Mouse (Mus musculus) ES-Bruce4 (cell line): ENCODE results near the gene Pbsn.

ENCODE experiments used
- CTCF ChIP-seq: IDR thresholded peaks from one replicate; pipeline ENCODE4 v1.8.1; 2011; ENCODE audit warnings: low read depth, low read length
- POLR2A ChIP-seq: IDR thresholded peaks from one replicate; pipeline ENCODE4 v1.8.1; 2011; ENCODE audit warnings: low read length; ENCODE audit not compliant: insufficient read depth

DNA sequence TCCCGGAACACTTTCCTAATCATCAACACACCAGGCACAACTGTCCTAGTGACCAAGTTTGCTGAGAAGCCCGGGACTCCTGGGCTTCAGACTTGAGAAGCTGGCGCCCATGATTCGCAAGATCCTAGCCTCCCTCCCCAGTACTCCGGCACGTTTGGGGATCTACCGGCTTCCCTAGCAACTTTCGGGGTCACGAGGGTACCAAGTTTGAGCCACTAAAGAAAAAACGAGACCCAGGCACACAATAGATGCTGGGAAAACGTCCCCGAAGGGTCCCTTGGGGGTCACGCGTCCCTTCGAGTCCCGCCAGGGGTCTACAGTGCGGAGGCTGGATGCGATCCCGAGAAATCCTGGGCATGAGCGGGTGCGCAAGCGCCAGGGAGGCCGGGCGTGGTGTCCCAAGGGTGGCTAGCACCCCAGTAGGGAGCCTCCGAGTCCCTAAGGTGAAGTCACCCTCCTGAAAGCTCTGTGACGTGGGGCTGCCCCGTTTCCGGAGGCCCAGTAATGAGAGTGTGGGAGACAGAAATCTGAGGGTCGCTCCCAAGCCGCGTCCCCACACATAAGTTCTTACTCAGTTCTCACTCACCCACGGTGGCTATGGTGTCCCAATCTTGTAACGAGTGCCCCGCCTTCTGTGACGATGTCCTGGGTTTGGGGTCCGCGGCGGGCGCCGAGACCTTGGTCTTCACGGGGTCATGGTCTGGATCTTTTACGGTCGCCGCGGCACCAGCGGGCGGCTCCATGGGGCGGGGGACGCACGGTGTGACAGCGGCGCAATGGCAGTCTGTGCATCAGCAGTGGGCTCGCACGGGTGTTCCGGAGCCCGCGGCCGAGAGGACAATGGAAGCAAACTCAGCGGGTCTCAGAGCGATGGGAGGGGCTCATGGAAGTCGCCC is 58.2 kb downstream of the Pbsn start:
- no peak for TF ChIP-seq POLR2A
- TF ChIP-seq CTCF = no peak
